Mouse (Mus musculus) embryo, embryonic 11 days (tissue): ENCODE results near the gene Mfsd11.
"Not testable (repeated sequence)": the region's sequence is repeated elsewhere in the genome, so short reads cannot be mapped to it uniquely, and the experiment has no call there.

ENCODE experiments used
- DNase-seq: peaks from one replicate; pipeline ENCODE4 v3.0.0-alpha.2; 2015

The Mfsd11 gene

DNA sequence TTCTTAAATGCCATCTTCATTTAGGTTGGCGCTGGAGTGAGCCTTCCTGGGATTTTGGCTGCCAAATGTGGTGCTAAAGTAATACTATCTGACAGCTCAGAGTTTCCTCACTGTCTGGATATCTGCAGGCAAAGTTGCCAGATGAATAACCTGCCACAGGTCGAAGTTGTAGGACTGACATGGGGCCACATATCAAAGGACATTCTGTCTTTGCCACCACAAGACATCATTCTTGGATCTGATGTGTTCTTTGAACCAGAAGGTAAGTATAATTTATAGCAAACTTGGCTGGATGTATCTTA lies 3.4 kb upstream of the Mfsd11 start:
- DNase-seq, result not testable (repeated sequence)

DNA sequence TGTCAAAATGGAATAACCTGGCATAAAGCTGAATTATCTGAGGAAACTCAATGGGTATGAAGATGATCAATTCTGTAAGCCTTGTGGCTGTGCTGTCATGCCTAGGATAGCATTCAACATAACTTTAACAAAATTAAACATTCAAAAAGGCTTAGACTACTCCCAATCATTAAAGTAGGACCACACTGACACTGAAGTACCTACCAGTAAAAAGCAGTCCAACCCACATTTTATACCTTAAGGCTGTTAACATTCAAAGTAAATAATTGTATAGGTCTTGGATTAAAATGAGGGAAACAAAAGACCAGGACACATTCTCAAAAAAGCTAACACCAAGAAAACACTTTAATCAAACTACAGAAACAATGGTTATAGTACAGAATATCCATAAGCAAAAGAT lies 2.7 kb upstream of the Mfsd11 start:
- no peak for DNase-seq

DNA sequence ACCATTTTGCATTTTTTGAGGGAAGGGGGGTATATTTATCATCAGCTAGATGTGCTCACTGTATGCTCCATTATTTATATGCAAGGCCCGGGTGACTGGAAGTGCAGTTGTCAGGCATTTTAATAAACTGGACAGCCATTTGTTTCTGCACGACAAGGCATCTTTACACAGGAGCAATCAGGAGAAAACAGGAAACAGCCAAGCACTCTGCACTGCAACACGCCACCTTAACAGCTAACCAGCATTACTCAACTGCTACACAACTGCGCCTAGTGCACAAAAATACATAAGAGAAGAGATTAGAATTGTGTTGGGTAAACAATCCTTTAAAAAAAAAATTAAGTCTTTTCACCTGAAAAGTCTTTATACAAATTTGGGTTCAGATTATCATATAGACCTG lies 2.2 kb upstream of the Mfsd11 start:
- no peak for DNase-seq

DNA sequence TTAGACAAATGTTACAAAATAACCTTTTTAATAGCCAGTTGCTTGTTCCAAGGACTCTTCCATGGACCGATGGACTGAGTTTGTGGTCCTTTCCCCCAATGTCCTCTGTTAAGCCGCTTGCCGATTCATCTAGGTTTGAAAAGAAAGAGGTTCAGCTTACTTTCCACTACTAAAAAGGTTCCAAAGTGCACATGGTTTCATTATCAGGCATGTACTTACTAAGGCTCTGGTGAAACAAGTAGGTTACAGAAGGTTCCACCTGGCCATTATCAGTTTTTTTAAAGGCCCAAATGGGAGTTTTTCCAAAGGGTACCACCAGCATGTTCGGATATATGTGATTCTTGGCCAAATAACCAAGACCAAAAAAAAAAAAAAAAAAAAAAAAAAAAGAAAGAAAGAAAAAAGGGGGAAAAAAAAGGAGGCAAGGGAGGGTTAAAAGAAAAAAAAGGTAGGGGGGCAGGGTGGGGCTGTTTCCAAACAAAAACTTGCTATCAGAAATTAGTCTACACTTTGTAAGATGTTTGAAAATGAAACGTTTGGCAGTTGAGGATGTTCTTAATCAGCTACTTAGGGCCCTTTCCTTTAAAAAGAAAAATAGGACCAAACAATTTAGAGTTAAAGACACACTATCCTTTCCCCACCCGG lies 1.3 kb upstream of the Mfsd11 start:
- no peak for DNase-seq

DNA sequence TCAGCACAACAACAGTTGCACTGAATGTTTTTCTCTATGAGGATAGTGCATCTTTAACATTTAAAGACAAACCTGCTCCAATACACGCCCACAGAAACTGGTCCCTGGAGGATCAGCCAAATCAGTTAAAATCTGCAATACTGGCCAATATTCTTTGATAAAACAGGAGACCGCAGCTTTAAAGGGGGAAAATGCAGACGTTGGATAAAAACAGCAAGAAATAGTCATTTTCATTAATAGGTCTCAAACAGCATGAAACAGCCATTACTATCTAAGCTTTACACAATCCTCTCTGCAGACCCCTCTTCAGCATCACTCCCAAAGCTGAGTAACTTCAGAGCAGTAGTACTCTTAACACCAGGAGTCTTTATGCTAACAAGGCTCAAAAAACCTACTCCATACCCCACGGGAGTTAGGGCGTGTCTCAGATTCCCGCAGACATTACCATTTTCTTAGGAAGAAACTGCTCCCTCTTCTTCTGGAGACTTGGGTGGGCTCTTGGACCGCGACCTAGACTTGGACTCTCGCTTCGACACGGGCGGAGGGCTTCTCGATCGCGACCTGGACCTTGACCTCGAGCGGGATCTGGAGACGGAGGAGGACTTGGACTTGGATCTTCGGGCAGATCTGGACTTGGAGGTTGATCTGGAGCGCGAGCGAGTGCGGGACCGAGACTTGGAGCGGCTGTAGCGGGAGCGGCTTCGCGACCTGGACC lies 507 bp upstream of the Mfsd11 start:
- DNase-seq, result no peak

DNA sequence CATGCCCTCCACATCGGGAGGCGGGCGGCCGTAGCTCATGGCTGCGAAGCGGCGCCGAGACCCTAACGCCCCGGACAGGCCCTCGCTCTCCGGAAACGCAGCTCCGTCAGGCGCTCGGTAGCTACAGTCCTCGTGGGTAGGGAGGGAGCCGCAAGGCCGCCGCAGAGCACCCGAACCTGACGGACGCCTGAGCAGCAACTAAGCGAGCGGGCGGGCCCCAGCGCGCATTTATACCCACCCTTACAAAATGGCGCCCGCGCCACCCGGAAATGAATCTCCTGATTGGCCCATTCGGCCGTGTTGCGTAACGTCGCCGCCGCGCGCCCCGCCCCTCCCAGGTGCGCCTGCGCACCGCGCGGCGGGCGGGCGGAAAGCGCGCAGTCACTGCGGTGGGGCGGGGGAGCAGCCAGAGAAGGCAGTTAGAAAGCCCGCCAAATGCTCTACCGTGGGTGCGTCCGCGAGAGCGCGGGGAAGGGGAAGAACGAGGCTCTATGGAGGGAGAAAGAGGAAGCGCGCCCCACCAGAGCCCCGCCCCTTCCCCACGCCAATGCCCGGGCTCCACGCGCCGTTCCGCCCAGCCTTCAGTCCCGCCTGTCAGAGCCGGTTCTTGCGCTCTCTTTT lies 761 bp downstream of the Mfsd11 start, which contains the start of gene Srsf2:
TSS of gene Srsf2 (minus strand) at position 204 of the 621 bp plus-strand sequence.
- DNase-seq, result peak; percentile 97

DNA sequence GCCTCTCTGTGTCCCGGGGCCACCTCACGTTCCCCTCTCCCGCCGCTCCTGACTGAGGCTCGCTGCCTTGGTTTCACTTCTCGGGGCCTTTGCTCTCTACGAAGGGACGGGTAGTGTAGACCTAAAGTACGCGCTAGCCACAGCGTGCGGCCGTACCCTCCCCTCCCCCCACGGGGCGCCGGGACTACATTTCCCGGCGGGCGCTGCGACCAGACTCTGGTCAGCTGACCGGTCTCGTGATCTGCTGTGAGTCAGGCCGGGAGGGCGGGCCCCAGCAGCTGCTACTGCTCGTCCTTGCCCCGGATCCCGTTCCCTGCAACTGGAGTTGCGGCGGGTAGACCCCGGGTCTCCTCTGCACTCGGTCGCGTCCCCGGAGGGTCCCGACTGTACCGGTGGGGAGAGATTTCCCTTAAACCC lies 1.3 kb downstream of the Mfsd11 start:
- peak; percentile 98 for DNase-seq

DNA sequence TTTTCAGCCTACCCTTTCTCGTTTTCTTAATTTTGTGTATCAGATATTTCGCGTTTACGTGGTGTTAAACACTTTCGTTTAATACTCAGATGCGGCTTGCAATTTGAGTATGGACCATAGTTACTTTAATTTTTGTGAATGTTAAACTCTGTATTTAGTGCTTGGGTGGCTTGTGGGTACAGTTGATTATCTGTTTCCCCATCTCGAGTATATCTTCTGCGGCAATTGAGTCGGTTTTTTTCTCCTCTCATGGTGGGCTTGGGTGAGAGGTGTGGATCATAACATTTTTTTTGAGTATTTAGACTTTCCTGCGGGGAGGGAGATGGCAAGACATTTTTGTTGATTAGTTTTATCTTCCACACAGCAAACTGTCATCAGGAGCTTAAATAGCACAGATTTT lies 2.0 kb downstream of the Mfsd11 start:
- DNase-seq, result no peak

DNA sequence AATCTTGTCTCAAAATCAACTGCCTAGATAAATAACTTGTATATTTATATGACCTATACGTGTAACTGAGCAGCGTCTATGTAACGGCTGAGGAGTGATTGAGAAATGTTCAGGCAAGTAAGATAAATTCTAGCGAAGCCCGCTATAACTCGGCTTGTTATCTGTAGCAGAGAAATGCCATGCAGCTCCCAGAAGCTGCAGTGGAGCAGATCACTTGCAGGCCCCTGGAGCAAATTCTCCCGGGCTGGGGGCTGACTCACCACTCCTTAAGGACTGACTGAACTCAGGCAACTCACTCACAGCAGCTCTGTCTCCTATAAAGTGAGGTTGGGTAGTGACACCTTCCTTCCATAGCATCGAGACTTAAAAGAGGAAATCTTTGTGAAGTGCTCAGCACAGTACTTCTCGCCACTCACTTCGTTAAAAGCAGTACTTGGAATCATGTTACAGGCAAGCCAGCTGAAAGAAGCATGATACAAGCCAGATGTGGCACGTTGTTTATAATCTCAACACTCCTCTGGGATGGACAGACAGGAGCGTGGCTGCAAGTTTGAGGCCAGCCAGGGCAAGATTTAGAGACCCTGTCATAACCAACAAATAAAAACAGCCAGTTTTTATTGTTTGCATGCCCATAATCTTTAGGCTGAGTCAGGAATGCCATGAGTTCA lies 5.1 kb downstream of the Mfsd11 start:
- DNase-seq, result peak; percentile 31

DNA sequence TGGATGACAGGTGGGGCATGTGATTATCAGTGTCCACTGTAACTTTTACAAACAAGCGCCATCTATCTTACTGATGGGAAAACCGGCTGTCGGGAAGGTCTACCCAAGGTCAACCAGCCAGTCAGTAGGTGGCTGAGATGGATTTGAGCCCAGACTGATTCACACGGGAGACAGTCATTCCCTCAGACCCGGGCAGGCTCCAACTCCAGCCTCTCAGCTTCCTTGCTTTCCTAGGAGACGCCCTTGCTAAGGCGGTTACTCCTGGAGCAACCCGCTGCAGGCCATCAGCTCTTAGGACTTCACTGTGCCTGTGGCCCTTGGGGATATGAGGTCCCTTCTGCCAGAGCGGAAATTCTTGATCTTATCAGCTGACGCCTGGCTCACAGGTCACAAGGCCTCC lies 12.2 kb downstream of the Mfsd11 start:
- no peak for DNase-seq

DNA sequence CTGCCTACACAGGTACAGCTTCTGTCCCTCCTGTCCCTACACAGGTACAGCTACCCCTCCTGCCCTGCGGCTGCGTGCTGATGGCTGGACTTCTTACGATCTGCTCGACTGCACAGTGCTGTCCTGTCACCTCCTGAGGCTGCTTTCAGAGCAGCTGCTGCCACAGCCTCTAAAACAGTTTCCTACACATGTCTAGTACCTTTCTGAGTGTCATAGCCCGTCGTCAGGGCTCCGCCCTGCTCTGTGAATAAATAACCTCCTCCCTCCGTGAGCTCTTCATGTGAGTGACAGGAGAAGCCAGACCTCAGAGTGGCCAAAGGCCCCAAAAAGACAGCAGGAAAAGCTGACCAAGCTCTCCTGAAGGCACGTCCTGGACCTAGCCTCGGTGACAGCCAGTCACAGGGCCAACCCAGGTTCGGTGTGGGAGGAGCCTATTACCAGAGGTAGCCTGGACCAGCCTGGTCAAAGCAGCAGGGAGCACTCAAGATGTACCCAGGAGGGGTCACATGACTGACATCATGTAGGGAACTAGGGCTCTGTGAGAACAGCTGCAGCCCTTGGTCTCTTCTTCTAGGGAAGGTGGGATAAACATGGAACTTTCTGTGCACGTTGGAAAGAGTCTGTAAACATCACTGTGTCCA lies 13.8 kb downstream of the Mfsd11 start:
- DNase-seq, result no peak

DNA sequence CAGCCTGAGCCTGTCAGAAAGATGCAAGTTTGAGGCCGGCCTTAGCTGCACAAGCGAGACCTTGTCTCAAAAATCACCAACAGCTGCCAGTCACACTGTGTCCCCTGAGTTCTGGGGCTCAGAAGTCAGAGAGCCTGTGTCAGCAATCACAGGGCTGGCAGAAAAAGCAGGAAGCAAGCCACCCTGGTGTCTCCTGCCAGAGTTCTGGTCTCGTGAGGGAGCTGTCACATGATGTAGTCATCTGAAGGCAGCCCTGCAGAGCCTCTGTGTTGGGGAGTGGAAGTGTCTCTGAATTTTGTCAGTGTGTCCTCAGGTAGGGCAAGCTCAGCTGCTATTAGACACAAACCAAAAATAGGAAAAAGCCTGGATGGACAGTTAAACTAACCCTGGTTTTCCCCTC lies 15.9 kb downstream of the Mfsd11 start:
- DNase-seq, result no peak

DNA sequence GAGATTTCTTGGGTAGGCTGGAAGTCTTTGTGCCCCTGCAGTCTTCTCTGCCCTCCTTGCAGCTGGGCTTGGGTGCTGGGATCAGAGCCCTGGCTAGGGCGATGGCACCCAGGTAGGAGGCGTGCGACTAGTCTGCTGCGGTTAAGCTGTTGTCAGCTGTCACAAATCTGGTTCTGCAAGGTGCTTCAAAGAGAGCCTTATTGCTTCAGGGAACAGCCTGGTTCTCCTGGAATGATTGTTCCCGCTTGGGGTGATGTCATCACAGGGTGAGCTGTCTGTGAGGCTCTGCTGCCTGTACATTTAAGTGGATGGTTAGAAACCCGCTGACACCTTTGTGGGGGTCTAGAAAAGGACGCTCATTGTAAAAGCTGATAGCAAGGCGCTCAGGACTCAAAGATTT lies 17.0 kb downstream of the Mfsd11 start:
- no peak for DNase-seq

DNA sequence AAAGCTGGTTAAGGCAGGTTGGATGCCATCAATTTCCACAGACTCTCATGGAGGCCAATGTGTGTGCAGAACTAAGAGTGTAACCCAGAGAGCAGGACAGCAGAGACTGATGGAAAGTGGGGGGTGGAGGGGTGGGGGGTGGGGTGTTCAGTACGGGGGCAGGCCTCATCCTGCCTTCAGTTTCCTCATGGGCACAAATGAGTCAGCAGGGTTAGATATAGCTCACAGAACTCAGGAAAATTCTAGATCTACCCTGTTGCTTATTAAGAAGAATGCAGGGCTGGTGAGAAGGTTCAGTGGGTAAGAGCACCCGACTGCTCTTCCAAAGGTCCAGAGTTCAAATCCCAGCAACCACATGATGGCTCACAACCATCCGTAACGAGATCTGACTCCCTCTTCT lies 17.4 kb downstream of the Mfsd11 start:
- DNase-seq, result no peak

DNA sequence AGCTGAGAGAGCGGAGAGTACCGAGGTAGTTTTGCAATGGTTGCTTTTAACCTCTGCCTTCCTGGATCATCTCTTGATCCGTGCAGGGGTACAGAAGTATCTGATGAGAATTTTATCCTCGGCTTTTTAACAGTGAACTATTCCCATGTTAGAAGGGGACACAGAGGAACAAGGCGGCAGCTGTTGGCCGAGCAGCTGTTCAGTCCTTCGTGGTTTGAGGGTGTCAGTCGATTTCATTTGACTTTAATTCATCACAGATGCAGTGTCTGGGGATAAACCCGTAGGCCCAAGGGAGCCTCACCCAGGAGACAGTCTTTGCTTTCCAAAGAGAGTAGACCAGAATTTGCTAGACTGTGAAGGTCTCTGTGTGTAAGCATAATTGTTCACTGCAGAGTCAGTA lies 19.3 kb downstream of the Mfsd11 start:
- DNase-seq, result no peak

DNA sequence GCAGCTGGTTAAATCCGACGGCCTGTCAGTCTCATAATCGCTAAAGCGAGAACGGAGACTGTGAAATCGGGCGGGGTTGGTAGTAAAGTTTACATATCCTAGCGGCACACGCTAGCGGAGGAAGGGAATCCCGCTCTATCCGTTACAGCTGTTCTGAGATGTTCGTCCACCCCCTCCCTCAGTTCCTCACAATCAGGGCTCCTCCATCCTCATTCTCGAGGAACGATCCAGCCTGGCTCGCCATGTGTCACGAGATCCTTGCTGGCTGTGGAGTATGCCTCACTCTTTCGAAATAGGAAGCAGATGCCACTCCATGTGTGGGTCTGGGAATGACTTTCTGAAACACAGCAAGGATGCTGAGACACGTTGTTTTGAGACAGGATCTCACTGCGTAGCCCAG lies 21.7 kb downstream of the Mfsd11 start:
- DNase-seq, result no peak

DNA sequence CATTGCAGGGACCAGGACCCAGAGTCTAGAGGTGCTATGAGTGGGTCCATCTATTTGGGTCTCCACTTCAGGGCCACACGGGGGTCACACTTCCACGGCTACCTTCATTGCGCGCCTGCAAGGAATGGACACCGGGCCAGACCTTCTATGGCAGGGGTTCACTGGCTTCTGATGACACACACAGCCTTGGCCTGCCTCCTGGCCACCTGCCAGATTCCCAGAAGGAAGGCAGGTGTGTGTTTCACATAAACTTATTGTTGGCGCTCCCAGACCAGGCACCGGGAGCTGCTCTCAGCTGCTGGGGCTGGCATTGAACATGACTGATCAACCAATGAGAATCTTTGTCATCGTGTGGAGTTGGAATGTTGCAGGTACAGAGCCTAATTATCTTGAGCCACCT lies 26.2 kb downstream of the Mfsd11 start:
- DNase-seq, result no peak

DNA sequence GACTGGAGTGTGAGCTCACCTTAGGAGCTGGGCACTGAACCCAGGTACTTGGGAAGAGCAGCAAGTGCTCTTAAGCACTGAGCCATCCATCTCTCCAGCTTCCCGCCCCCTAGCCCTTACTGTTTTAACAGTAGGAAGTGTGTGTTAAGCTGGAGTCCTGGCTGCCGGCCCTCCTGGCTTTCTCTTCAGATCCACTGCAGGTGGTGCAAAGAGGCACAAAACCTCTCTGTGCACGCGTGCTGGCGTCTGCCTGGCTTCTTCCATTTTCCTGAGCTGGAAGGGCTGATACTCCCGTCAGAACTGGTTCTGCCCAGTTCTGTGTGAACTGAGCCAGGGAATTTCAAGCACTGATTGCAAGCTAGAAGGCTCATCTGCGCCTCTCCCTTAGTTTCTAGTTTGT lies 28.6 kb downstream of the Mfsd11 start:
- DNase-seq, result no peak

DNA sequence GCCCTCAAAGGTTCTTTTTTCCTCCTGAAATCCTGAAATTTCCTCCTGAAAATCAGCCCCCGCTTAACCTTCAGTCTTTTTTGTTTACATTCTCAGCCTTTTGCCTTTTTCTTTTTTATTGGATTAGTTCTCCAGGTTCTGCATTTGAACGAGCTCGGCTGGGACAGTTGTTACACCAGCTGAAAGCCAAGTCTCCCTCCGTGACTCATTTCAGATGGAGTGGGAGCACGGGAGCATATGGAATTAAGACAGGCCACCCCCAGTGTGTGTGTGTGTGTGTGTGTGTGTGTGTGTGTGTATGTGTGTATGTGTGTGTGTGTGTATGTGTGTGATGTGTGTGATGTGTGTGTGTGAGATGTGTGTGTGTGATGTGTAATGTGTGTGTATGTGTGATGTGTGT lies 29.2 kb downstream of the Mfsd11 start:
- DNase-seq, result no peak

DNA sequence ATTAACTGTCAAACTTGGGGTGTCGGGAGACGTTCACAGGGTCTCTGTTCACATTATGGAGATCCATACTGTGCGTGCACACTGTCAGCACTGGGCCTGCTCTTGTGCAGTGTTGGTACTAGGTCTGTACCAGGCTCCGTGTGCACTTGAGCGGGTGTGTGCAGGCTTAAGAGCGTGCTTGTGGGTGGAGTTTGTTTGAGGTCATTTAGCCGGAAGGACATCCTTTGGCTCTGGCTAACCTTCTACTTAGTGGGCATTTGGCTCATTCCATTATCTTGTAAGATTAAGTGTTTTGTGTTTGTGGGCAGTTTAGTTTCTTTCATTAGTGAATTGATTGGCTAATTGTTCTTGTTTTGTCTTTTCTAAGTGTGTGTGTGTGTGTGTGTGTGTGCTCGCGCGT lies 30.2 kb downstream of the Mfsd11 start:
- no peak for DNase-seq

DNA sequence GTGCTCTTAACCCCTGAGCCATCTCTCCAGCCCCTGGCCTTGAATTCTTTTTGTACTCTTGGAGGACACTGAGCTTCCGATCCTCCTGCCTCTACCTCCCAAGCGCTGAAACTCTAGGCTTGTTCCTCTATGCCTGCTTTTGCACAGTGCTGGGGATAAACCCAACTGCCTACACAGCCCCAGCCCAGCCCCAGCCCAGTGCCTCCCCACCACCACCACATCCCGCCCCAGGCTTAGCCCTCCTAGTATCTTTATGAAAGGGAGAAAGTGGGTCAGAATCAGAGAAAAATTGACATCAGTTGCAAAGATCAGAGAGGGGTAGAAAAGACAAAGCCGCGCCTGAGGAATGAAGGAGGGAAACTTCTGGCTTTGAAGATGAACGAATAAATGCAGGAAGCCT lies 31.8 kb downstream of the Mfsd11 start:
- no peak for DNase-seq

DNA sequence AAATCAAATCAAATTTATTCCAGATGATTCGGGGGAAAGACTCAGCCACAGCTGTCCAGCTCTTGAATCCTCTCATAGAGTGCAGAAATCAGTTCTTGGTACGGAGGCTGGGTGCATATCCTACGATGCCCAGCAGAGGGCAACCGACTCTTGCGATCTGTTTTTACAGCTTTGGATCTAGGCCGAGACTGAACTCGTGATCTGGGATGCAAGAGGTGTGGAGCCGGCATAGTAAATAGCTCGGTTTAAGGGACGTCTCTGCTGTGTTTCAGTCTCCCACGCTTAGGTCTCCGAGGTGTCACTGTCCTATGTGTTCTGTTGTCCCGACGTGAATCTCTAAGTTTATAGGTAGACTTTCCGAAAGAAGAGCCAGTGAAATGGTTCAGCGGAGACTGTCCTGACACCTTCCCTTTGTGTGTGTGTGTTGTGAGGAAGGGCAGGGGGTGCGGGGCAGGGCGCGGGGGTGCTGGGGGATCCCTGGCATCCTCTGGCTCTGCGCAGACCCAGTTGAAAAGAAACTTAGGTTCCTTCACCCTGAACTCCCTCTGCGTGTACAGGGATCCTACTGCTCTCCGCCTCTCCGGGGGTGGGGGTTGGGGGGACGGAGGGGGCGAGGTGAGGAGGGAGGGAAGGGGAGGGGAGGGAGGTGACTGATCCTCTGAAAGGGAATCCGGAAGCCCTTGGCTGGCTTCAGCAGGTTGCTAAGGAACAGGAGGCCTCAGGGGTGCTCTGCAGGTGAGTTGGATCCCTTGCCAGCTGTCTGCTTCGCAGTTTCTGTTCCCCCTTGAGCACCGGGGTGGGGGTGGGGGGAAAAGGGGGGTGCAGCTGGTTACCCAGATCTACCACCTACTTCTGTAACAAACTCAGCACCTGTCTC lies 33.3 kb downstream of the Mfsd11 start:
- DNase-seq, result peak; percentile 92

DNA sequence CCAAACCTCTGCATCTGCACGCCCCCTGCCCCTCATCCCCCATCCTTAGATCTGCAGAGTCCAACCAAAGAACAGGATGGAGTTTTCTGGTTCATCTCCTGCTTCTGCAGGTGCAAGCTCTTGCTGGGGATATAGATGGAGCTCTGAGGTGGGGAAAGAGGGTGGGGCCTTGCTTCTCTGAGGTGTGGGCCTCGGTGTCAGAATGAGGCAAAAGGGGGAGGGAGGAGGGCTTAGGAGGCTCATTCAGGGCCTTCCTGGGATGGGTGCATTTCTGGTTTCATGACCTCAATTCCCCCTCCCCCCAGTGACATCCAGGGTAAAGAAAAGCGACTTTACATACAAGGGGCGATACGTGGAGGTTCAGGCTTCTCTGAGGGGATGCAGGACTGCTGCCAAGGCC lies 34.9 kb downstream of the Mfsd11 start:
- DNase-seq, result no peak
